Mouse (Mus musculus) ovary, adult 18-20 months (tissue): Measurements from ENCODE around the gene Ubxn11.

Experiments
- DNase-seq: peaks from one replicate; pipeline ENCODE4 v3.0.0; 2022; ENCODE audit warnings: low spot score, mixed read lengths

Gene Ubxn11

GRCm38 (mm10) chr4:134118126-134118800 lies 15.9 kb downstream of the Ubxn11 start:
- no peak for DNase-seq

DNA sequence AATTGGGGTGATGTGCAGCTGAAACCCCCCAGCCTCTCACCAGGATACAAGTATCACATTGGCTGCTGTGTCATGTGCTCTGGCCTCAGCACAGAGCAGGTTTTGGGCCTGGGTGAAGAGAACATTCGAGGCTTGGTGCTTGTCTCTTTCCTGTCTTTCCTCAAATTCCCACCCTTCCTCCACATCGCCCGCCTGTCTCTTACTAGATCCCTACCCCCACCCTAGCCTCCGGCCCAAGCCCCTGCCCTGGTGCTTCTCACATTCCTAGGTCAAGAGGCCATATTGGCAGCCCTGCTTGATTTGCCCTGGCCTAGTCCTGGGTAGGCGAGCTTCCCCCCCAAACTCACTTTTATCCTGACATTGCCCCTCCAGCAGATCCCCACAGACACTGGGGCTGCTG lies 16.7 kb downstream of the Ubxn11 start:
- no peak for DNase-seq

DNA sequence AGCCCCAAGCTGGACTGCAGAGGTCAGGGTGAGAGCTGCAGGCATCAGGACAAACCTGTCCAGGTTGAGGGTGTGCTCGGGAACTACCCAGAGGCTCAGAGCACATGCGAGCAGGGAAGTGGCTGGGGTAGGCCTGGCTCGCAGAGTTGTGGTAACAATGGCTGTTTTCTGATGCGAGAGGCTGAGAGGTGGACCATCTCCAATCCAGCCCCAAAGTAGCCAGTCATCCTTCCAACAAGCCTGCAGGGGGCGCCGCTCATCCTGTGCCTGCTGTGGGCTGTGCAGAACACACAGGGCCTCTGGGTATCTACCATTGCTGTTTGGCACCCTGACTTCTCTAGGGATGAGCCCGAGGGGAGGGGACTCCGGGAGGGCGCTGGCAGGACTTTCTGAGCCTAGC lies 17.3 kb downstream of the Ubxn11 start:
- DNase-seq: no peak

GRCm38 (mm10) chr4:134120192-134120805 lies 17.9 kb downstream of the Ubxn11 start:
- DNase-seq: no peak

DNA sequence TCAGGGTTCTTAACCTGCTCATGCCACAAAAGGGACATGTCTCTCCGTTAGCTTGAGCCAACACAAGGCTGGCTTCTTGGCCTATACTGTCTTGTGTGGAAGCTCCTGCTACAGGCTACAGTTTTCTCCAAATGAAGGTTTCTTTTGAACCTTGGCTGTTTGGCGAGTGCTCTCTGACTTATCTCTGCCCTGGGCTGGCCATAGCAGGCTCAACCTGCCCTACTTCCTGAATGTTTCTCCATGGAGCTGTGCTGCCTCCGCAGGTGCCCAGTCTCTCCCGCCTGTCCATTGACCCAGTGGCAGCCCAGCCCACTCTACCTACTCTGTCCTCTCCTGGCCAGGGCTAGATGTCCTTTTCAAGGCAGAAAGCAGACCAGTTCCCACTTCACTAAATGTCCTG lies 18.5 kb downstream of the Ubxn11 start:
- no peak for DNase-seq

GRCm38 (mm10) chr4:134121571-134121970 lies 19.2 kb downstream of the Ubxn11 start:
- DNase-seq: no peak

DNA sequence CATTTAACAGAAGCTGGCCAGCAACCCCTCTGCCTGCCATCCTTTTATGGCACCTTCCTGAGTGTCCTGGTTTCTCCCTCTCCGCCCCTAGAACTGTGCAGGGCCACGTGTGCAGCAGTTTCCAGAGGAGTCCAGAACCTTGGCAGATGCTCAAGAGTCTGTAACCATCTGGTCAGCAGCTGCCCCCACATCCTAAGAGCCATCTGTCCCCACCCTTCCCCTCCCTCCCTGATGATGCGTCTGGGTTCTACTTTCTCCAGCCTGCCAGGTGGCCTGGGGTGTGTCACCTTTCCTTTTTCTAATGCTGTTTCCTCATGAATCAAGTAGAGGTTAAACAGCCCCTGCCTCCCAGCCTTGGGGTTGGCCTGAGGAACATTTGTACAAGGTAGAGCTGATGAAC lies 19.9 kb downstream of the Ubxn11 start:
- no peak for DNase-seq

- DNase-seq: no peak
These were observed 20.8 kb downstream of the Ubxn11 start for GRCm38 (mm10) chr4:134123147-134123546.

GRCm38 (mm10) chr4:134123680-134124551 lies 21.5 kb downstream of the Ubxn11 start:
- DNase-seq: no peak

GRCm38 (mm10) chr4:134125383-134126060 lies 23.2 kb downstream of the Ubxn11 start:
- no peak for DNase-seq

DNA sequence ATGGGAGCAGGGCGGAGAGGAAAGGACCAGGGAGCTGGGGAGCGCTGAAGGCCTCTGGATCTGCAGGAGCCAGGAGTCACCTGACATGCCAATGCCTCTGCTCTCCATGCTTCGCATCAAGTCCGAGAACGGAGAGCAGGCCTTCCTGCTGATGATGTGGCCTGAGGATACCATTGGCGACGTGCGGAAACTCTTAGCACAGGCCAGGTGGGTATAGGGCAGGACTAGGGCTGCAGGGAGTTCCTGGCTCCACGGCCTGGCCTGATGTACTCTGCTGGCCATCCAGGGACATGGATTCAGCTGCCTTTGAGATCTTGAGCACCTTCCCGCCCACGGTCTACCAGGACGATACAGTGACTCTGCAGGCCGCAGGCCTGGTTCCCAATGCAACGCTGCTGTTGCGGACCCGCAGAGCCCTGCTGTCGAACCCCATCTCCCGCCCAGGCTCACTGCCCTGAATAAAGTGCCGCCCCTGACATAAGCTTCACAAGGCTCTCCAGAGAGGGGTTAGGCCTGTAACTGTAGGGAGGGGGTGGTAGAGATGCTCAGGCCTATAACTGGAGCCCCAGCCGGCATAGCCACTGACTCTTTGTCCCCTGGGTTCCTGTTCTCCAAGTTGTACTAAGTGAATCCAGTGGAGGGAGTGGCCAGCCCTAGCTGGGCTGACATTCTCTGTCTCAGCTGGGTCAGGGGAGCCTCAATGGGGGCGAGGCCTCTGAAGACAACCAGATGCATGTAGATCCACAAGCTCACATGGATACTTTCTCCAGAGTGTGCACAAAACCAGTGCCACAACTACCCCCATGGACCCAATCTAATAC lies 24.1 kb downstream of the Ubxn11 start:
- no peak for DNase-seq

GRCm38 (mm10) chr4:134127121-134127455 lies 24.7 kb downstream of the Ubxn11 start:
- no peak for DNase-seq

DNA sequence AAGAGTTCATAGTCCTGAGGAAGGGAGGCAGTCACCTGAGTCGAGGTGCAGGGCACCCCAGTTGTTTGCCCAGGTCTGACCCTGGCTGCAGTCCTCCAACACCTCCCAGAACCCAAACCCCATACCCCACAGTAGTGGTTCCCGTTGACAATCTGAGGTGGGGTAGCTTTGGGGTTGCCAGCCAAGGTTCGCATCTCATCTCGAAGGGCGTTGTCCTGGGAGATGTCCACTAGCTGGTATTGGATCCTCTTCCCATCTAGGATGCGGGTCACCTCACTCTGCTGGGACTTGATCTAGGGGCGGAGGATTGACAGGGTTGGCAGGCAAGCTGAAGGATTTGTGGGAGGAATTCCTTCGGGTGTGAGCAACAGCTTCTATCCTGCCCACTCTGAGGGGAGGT lies 25.4 kb downstream of the Ubxn11 start:
- DNase-seq: no peak

DNA sequence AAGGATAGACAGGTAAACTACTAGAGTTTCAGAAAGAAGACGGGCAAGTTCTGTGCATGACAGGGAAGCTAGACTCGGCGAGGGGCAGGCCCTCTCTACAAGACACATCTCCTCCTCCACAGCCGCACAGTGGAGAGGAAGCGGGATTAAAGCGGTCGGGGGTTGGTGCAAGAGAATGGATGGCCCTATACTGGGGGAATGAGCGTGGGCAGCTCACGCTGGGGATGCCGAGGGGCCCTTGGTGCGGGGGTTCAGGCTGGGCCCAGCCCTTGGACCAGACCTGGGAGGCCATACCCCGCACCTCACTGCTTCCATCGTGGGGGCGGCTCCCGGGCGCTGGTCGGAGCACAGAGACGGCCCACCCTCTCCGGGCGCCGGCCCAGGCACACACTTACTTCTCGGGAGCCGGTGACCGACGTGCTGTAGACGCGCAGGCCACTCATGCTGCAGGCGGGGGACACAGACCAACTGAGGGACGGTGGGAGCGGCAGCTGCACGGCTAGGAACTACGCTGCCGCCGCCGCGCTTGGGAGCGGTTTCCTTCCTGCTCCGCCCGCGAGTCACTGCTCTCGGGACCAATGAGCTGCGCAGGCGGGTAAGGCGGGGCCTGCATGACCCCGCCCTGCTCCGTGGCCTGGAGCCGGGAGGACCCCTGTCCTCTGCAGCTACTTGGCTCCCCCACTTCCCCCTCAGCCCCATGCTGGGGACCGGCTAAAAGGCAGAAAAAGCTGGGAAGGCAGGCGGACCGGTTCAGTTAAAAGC lies 26.0 kb downstream of the Ubxn11 start, which contains the start of gene Sh3bgrl3:
Gene Sh3bgrl3 (minus strand): TSS at position 569 of the 762 bp plus-strand sequence.
- peak; percentile 79 for DNase-seq

DNA sequence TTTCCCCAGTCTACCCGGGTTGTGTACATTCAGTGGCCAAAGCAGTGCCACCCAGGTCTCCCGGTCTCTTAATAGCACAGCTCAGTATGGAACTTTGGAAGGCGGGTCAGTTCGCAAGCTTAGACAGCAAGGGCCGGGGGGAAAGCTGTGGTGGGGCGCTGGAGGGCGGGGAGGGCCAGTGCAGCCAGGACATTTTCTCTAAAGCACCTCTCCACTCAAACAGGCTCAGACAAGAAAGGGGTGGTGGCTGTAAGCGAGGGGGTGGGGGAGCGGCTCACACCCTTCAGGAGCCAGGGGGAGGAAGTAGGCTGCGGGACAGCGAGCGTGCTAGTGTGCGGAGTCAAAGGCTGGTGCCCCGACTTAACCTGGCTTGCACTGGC lies 26.6 kb downstream of the Ubxn11 start:
- no peak for DNase-seq

DNA sequence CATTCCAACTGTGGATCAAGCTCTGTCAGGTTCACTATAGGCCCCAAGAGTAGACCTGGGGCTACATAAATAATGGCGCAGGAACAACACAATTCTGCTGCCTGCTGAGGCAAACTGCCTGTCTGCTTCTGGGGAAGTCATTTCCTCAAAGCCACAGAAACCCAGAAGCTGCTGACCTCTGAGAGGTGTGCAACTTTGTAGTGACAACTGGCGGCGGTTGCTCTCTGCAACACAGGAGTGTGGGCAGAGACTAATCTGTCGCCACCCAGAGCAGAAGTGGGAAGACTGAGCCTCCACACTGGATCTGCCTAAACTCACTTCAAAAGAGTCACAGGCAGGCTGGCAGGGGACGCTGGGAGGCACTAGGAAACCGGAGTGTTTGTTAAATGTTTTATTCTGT lies 27.1 kb downstream of the Ubxn11 start:
- DNase-seq: no peak

GRCm38 (mm10) chr4:134132117-134132516 lies 29.7 kb downstream of the Ubxn11 start:
- no peak for DNase-seq

DNA sequence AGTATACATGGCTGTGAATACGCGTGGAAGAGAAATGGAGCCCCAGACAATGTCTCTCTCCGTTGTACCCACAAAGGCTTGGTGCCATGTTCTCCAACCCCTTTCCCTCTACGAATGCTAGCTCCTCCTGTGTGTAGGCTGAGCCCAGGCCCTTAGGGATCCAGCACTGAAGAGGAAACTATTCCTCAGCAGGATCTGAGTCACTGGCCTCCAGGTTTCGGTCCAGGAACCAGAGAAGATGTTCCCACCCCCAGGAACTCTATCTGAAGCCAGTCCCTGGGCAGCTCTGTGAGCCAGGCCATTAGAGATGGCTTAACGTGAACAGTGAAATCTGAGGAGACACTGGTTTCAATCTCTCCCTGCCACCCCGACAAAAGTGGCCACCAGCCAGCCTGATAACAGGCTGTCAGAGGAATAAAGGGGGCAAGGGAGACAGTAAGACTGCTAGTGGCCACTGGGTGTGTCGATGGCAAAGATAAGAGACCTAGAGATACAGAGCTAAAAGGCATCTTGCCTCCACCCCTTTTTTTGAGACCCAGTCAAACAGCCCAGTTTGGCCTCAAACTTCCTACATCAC lies 30.2 kb downstream of the Ubxn11 start:
- no peak for DNase-seq

DNA sequence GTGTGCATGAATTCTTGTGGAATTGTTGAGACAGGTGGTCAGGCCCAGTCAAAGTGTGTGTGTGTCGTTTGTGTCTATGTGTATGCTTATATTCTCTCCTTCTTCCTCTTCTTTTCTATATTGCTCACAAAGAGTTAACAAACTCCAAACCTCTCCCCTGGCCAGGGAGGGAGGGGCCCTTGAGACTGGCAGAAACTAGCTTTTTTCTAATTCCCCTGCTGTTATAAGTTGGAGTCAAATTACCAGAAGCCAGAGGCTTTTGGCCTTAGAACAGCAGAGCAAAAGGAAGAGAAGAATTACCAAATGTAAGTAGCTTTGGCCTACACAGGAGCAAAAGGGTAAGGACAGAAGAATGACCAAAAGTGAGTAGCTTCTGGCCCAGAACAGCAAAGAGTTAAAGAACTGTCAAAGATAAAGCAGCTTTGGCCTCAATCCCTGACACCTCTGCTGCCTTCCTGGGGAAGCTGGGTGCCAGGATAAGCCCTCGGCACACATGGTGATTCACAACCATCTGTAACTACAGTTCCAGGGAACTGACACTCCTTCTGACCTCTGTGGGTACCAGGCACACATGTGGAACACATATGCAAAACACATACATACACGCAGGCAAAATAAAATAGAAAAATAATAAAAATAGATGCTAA lies 34.0 kb downstream of the Ubxn11 start:
- DNase-seq: no peak

DNA sequence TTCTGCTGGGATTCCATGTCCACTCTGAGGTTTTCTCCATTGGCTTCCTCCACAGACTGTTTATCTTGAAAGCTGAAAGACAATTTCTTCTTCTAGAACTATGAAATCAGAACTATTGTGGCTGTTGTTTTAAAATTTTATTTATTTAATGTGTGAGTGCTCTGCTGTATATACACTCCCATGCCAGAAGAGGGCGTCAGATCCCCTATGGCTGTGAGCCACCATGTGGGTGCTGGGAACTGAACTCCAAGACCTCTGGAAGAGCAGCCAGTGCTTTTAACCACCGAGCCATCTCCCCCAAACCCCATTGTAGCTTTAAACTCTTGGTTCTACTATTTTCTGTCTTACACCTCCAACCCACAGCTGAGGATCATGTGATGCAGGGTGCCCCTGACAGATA lies 36.5 kb downstream of the Ubxn11 start:
- no peak for DNase-seq
